Mouse (Mus musculus) forebrain, embryonic 10.5 days (tissue): ENCODE data around the gene Crhr1. TPM values are rescaled to one million over a fixed set of nuclear protein-coding genes. Genes with fewer than 3 reads are reported as not detected.

Experiments used
- DNase-seq: peaks from one replicate; pipeline ENCODE4 v3.0.0-alpha.2; 2017; ENCODE audit warnings: low spot score; ENCODE audit errors: extremely low spot score
- H3K27ac ChIP-seq: fragments of 300-500 bp; sonication (generic); 2 replicates; pipeline ENCODE4 v1.5.1; 2016; ENCODE audit warnings: mild to moderate bottlenecking
- H3K27me3 ChIP-seq: fragments of 300-500 bp; sonication (generic); 2 replicates; pipeline ENCODE4 v1.6.1; 2016; ENCODE audit warnings: mild to moderate bottlenecking; ENCODE audit not compliant: poor library complexity, severe bottlenecking
- H3K36me3 ChIP-seq: fragments of 300-500 bp; sonication (generic); replicated peaks from 2 replicates; pipeline ENCODE4 v1.6.1; 2016; ENCODE audit warnings: mild to moderate bottlenecking, moderate library complexity
- H3K4me1 ChIP-seq: fragments of 300-500 bp; sonication (generic); 2 replicates; pipeline ENCODE4 v1.6.1; 2016
- H3K4me3 ChIP-seq: fragments of 300-500 bp; sonication (generic); 2 replicates; pipeline ENCODE4 v1.5.1; 2016; ENCODE audit warnings: mild to moderate bottlenecking, moderate library complexity
- H3K9me3 ChIP-seq: fragments of 300-500 bp; sonication (generic); 2 replicates; pipeline ENCODE4 v1.6.1; 2016; ENCODE audit warnings: mild to moderate bottlenecking, moderate library complexity
- WGBS: fragments of 180-500 bp; shearing (Covaris S2); methylation state at CpG from one replicate; pipeline ENCODE4 v1.1.7; 2016; 5-methylcytosine and 5-hydroxymethylcytosine counted together
- polyA plus RNA-seq: library from polyadenylated mRNA; unstranded; fragments of >200 nt; fragmentation: Nextera tagmentation; extraction: Ambion mirVana; gene quantifications from 2 replicates; pipeline ENCODE4 v1.2.1, GENCODE M21; 2016

The Crhr1 gene
- polyA plus RNA-seq = 0.06 and 0.22 TPM in 2 replicates

- Histone ChIP-seq H3K27ac (peak within 1 kb of the TSS; percentile 66), H3K4me3 (peak within 1 kb of the TSS; percentile 59), H3K27me3 (peaks cover 82% of the 10 kb centered on the region), H3K36me3 (no peaks in the 10 kb centered on the region), H3K4me1 (peaks cover 32% of the 10 kb centered on the region), H3K9me3 (no peaks in the 10 kb centered on the region)
- DNase-seq = peak; percentile 61
- WGBS = under 1% methylated on average over 76 of the region's 80 CpGs
Observed at GRCm38 (mm10) chr11:104132580-104133441, at the start of gene Crhr1. Gene Crhr1 (plus strand): TSS chr11:104132855.

DNA sequence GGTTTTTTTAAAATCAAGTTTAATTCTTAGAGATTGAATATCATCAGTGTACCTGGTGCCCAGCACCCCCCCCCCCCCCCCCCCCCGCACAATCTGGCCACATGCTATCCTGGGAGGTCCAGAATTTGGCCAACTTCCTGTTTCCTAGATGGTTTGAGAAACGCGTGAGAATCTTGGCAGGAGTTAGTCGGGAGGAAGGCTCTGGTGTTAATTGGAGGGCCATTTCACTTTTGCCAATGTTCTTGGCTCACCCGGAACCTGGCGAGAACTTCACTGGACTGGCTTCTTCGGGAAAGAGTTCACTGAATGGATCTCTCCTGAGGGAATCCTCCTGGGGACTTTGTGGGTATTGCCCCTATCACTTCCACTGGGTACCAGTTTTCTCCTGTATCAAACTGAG lies 49.4 kb upstream of the Crhr1 start:
- H3K36me3 ChIP-seq = no peaks in the 10 kb centered on the region
- H3K4me3 ChIP-seq = no peak overlapping the region
- peaks cover 25% of the 10 kb centered on the region for H3K4me1 ChIP-seq
- no peak for DNase-seq
- H3K27ac ChIP-seq = no peak overlapping the region
- 96% methylated on average over 6 of the region's 7 CpGs for WGBS
- H3K9me3 ChIP-seq = no peaks in the 10 kb centered on the region
- H3K27me3 ChIP-seq = no peaks in the 10 kb centered on the region

- Histone ChIP-seq H3K27me3 (no peaks in the 10 kb centered on the region), H3K9me3 (no peaks in the 10 kb centered on the region), H3K27ac (no peak overlapping the region), H3K4me3 (no peak overlapping the region), H3K36me3 (no peaks in the 10 kb centered on the region), H3K4me1 (peaks cover 30% of the 10 kb centered on the region)
- WGBS = 84% methylated on average over 6 of the region's 6 CpGs
- no peak for DNase-seq
Observed at GRCm38 (mm10) chr11:104083716-104084115, 48.9 kb upstream of the Crhr1 start.

GRCm38 (mm10) chr11:104088519-104088918 lies 44.1 kb upstream of the Crhr1 start:
- Histone ChIP-seq H3K27me3 (no peaks in the 10 kb centered on the region), H3K9me3 (no peaks in the 10 kb centered on the region), H3K27ac (no peak overlapping the region), H3K4me3 (no peak overlapping the region), H3K4me1 (peaks cover 31% of the 10 kb centered on the region), H3K36me3 (no peaks in the 10 kb centered on the region)
- no peak for DNase-seq
- WGBS = 63% methylated on average over 10 of the region's 10 CpGs

DNA sequence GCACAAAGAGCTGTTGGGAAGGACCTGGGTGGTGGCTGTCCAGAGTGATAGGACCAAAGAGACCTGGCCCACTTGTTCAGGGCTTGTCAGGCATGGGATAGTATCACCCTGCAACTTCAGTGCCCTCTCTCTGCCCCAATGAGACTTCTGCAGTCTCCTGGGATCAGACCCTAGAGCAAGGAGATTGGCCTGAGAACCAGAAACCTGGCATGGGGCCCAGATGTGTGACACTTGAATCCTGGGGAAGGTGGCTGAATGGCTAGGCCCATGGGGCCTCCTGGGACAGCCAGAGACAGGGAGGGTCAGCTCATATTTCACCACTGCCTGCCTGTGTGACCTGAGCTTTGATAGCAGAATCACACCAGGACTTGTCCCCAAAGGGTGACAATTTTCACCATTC lies 41.9 kb upstream of the Crhr1 start:
- Histone ChIP-seq H3K4me3 (no peak overlapping the region), H3K4me1 (peaks cover 16% of the 10 kb centered on the region), H3K27ac (no peak overlapping the region), H3K36me3 (no peaks in the 10 kb centered on the region), H3K27me3 (no peaks in the 10 kb centered on the region), H3K9me3 (no peaks in the 10 kb centered on the region)
- DNase-seq = no peak

- no peak for DNase-seq
- H3K4me3 ChIP-seq = no peak overlapping the region
- H3K27me3 ChIP-seq = no peaks in the 10 kb centered on the region
- 74% methylated on average over 3 of the region's 3 CpGs for WGBS
- H3K36me3 ChIP-seq = no peaks in the 10 kb centered on the region
- H3K9me3 ChIP-seq = no peaks in the 10 kb centered on the region
- H3K27ac ChIP-seq = no peak overlapping the region
- H3K4me1 ChIP-seq = peaks cover 8% of the 10 kb centered on the region
Observed at GRCm38 (mm10) chr11:104095151-104095550, 37.5 kb upstream of the Crhr1 start.

GRCm38 (mm10) chr11:104096536-104096935 lies 36.1 kb upstream of the Crhr1 start:
- no peaks in the 10 kb centered on the region for H3K27me3 ChIP-seq
- H3K36me3 ChIP-seq = no peaks in the 10 kb centered on the region
- H3K4me3 ChIP-seq = no peak overlapping the region
- peaks cover 8% of the 10 kb centered on the region for H3K4me1 ChIP-seq
- no peak overlapping the region for H3K27ac ChIP-seq
- H3K9me3 ChIP-seq = no peaks in the 10 kb centered on the region
- DNase-seq = no peak
- 90% methylated on average over 7 of the region's 7 CpGs for WGBS

DNA sequence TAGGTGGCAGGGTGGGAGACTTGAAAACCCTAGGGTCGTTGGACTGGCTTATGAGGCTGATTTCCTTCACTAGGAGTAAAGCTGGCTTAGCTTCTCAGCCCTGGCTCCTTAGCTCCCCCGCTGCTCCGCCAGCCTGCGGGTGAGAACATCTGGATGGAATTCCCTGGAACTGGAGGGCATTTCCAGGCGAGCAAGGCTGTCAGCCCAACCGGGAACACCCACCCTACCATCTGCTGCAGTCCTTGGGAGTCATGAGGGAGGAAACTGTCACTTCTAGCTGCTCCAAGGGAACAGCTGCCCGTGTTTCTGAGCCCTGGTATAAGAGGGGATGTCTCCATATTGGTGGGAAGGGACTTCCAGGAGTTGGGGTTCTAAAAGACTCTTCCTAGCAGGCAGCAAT lies 33.1 kb upstream of the Crhr1 start:
- Histone ChIP-seq H3K36me3 (no peaks in the 10 kb centered on the region), H3K27ac (no peak overlapping the region), H3K4me1 (peaks cover 22% of the 10 kb centered on the region), H3K27me3 (peaks cover 6% of the 10 kb centered on the region; the same call in 1 of the 2 replicates), H3K9me3 (no peaks in the 10 kb centered on the region), H3K4me3 (no peak overlapping the region)
- WGBS = 48% methylated on average over 7 of the region's 7 CpGs
- DNase-seq = no peak

DNA sequence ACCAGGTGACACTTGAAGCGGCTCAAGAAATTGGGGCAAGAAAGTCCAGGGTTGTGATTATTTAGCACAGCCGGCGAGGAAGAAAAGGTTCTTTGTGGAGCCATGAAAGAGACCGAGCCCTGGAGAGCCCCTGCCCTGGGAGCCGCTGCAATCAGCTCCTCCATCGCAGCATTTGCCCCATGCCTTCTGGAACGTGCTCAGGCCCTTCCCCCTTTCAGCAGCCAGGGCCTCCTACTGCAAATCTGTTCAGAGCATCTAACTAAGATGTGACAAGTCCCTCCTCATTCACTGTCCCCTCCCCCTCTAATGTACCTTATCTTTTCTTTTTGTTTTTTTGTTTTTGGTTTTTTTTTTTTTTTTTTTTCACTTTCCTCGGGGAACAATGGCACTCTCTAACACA lies 30.0 kb upstream of the Crhr1 start:
- peaks cover 6% of the 10 kb centered on the region; the same call in 1 of the 2 replicates for H3K27me3 ChIP-seq
- H3K36me3 ChIP-seq = no peaks in the 10 kb centered on the region
- peak overlapping the region; percentile 21; the same call in 1 of the 2 replicates for H3K27ac ChIP-seq
- peaks cover 33% of the 10 kb centered on the region for H3K4me1 ChIP-seq
- no peak overlapping the region for H3K4me3 ChIP-seq
- 10% methylated on average over 8 of the region's 8 CpGs for WGBS
- no peaks in the 10 kb centered on the region for H3K9me3 ChIP-seq
- no peak for DNase-seq

DNA sequence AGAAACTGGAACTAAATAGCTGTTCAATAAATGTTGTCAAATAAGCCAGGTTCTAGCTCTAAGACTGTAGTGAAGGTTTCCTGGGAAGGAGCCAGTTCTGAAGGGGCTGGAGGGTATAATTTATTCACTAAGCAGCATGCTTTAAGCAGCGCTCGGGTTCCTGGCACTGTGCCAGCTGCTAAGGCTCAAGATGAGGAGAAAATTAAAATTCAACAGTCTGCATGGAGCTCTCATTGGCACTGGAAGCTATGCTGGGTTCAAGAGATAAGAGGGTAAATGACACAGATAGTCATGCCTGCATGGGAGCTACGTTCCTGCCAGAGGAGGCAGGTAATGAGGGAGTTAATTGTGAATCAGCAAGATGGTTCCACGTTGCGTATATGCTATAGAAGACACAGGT lies 26.3 kb upstream of the Crhr1 start:
- H3K4me3 ChIP-seq = no peak overlapping the region
- H3K27ac ChIP-seq = no peak overlapping the region
- H3K36me3 ChIP-seq = no peaks in the 10 kb centered on the region
- H3K27me3 ChIP-seq = peaks cover 11% of the 10 kb centered on the region; the same call in 1 of the 2 replicates
- no peaks in the 10 kb centered on the region for H3K9me3 ChIP-seq
- H3K4me1 ChIP-seq = peaks cover 25% of the 10 kb centered on the region
- 89% methylated on average over 5 of the region's 5 CpGs for WGBS
- DNase-seq = no peak

- Histone ChIP-seq H3K4me1 (peaks cover 30% of the 10 kb centered on the region), H3K36me3 (no peaks in the 10 kb centered on the region), H3K9me3 (no peaks in the 10 kb centered on the region), H3K4me3 (no peak overlapping the region), H3K27me3 (peaks cover 8% of the 10 kb centered on the region; the same call in 1 of the 2 replicates), H3K27ac (no peak overlapping the region)
- 91% methylated on average over 2 of the region's 2 CpGs for WGBS
- DNase-seq = no peak
Observed at GRCm38 (mm10) chr11:104106969-104107368, 25.7 kb upstream of the Crhr1 start.

- no peaks in the 10 kb centered on the region for H3K36me3 ChIP-seq
- H3K27ac ChIP-seq = no peak overlapping the region
- H3K27me3 ChIP-seq = 0 out of 2 replicates have a peak, but pooled peaks cover 6% of the 10 kb centered on the region
- H3K9me3 ChIP-seq = no peaks in the 10 kb centered on the region
- H3K4me1 ChIP-seq = peaks cover 27% of the 10 kb centered on the region
- H3K4me3 ChIP-seq = no peak overlapping the region
- 88% methylated on average over 1 of the region's 1 CpGs for WGBS
- no peak for DNase-seq
Observed at GRCm38 (mm10) chr11:104110366-104110765, 22.3 kb upstream of the Crhr1 start.

GRCm38 (mm10) chr11:104111851-104112250 lies 20.8 kb upstream of the Crhr1 start:
- 0 out of 2 replicates have a peak, but pooled peaks cover 6% of the 10 kb centered on the region for H3K27me3 ChIP-seq
- H3K4me3 ChIP-seq = no peak overlapping the region
- H3K27ac ChIP-seq = no peak overlapping the region
- WGBS = 83% methylated on average over 11 of the region's 11 CpGs
- no peaks in the 10 kb centered on the region for H3K9me3 ChIP-seq
- no peak for DNase-seq
- H3K36me3 ChIP-seq = no peaks in the 10 kb centered on the region
- H3K4me1 ChIP-seq = peaks cover 20% of the 10 kb centered on the region
